Mouse (Mus musculus) liver, embryonic 16.5 days (tissue): Measurements from ENCODE around the gene Mfsd5. TPM values are rescaled to one million over a fixed set of nuclear protein-coding genes. Genes with fewer than 3 reads are reported as not detected.
A peak's percentile ranks its signal among the peaks of the same experiment; 100 is the strongest.

ENCODE experiments used
- ATAC-seq: fragments of 200-750 bp; cut with Nextera tagmentation; 2 replicates; pipeline ENCODE4 v1.8.0; 2017; ENCODE audit warnings: low read depth, mild to moderate bottlenecking, moderate number of reproducible peaks, moderate library complexity
- H3K27ac ChIP-seq: fragments of 300-500 bp; sonication (generic); 2 replicates; pipeline ENCODE4 v1.5.1; 2014; ENCODE audit warnings: mild to moderate bottlenecking, low read length
- H3K27me3 ChIP-seq: fragments of 300-500 bp; sonication (generic); 2 replicates; pipeline ENCODE4 v1.6.1; 2014; ENCODE audit warnings: low read depth, low read length, mixed read lengths; ENCODE audit not compliant: control insufficient read depth, insufficient read depth
- H3K36me3 ChIP-seq: fragments of 300-500 bp; sonication (generic); 2 replicates; pipeline ENCODE4 v1.6.1; 2014; ENCODE audit warnings: mild to moderate bottlenecking; ENCODE audit not compliant: control insufficient read depth, insufficient read depth
- H3K4me1 ChIP-seq: fragments of 300-500 bp; sonication (generic); 2 replicates; pipeline ENCODE4 v1.6.1; 2014; ENCODE audit warnings: low read depth, low read length, mixed read lengths; ENCODE audit not compliant: control insufficient read depth
- H3K4me2 ChIP-seq: fragments of 300-500 bp; sonication (generic); 2 replicates; pipeline ENCODE4 v1.6.1; 2014; ENCODE audit warnings: low read depth, low read length, mixed read lengths
- H3K4me3 ChIP-seq: fragments of 300-500 bp; sonication (generic); 2 replicates; pipeline ENCODE4 v1.5.1; 2014; ENCODE audit warnings: low read depth, mild to moderate bottlenecking, low read length
- H3K9ac ChIP-seq: fragments of 300-500 bp; sonication (generic); 2 replicates; pipeline ENCODE4 v1.6.1; 2014; ENCODE audit warnings: low read depth, low read length
- H3K9me3 ChIP-seq: fragments of 300-500 bp; sonication (generic); replicated peaks from 2 replicates; pipeline ENCODE4 v1.6.1; 2016; ENCODE audit warnings: low read length; ENCODE audit not compliant: control insufficient read depth
- WGBS: fragments of 180-500 bp; shearing (Covaris S2); extraction: QIAGEN DNeasy Blood & Tissue Kit; methylation state at CpG from one replicate; pipeline ENCODE4 v1.1.7; 2014; ENCODE audit not compliant: insufficient replicate concordance; 5-methylcytosine and 5-hydroxymethylcytosine counted together
- polyA plus RNA-seq: library from polyadenylated mRNA; unstranded; fragments of >200 nt; fragmentation: Nextera tagmentation; extraction: Ambion mirVana; gene quantifications from 2 replicates; pipeline ENCODE4 v1.2.1, GENCODE M21; 2015

Gene Mfsd5
- polyA plus RNA-seq, 1 experiment from 2014 or later, result 21.3 TPM

DNA sequence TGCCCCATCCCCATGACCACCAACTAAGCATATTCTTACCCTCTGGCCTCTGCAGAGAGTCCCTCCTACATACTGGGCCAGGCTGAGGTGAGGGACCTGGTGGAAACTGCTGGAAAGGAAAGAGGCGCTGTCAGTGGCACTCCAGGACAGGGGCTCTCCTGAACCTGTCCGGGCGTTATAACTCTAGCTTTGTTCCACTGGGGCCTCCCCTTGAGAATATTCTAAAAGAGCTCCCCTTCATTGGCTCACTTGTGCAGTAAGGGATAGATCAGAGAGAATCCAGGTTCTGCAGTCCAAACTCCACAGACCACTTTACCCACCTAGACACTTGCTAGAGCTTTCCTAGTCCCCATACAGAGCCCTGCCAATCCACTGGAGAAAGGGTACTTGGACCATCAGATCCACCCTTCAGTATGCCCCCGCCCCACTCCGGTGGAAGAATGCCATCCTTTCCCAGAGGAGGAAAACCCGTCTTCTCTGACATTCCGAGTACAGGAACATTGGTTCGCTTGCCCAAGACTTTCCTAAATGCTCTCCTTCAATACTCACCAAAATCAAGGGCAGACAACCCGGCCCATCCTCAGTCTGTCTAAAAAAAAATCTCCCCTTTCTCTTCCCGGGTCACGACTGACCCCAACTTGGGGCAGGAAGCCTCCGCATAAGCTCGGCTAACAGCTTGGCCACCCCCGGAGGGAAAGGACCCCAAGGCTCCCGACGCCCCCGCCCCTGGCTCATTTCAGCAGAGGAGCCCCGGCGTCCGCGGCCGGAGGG lies 22.6 kb upstream of the Mfsd5 start:
- H3K27me3 ChIP-seq, result peaks cover 71% of the 10 kb centered on the region

DNA sequence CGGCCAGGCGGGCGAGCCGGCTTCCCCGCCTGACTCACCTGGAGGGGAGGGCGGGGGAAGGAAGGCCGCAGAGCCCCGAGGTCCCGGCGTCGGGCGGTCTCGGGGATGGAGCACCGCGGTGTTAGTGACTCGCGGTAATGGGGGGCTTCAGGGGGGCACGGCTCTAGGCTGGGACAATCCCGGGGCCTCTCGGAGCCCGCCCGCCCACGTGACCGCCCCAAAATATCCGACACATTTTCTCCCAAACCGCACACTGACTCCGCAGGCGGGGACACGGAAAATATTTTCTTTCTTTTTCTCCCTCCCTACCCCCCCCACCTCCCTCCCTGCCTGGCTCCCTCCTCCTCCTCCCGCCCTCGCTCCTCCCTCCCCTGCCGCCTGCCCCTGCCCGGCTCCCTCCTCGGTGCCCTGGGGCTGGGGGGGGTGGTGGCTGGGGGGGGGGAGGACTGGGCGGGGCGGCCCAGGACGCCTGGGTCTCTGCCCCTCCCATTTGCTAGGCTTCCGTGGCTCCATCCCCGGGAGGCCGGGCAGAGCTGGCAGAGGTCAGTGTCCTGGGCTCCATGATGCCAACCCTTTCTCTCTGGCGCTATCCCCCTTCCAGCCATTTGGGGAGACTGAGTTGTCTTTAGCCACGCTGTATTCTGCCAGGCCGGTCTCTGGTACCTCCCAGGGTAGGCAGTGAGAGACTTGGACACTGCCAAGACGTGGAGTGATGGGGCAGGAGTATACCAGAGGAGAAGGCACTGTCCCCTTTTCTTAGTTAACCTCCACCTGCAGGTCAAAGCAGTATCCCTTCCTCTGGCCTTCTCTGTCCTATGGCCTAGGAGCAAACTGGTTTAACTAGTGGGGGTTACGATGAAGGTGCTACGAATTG lies 21.8 kb upstream of the Mfsd5 start, which contains the start of gene Rarg:
Rarg (minus strand) TSS at position 316 of the 874 bp plus-strand sequence.
- peak within 1 kb of the TSS; percentile 31; the same call in 1 of the 2 replicates for H3K9ac ChIP-seq
- peaks cover 68% of the 10 kb centered on the region for H3K27me3 ChIP-seq
- no peaks in the 10 kb centered on the region for H3K9me3 ChIP-seq
- WGBS, result 1% methylated on average over 41 of the region's 46 CpGs
- 0 out of 2 replicates have a peak, but pooled peaks have one; percentile 24 for ATAC-seq
- peak within 1 kb of the TSS; percentile 75 for H3K4me2 ChIP-seq
- H3K4me1 ChIP-seq, result peaks cover 8% of the 10 kb centered on the region
- no peaks in the 10 kb centered on the region for H3K36me3 ChIP-seq
- H3K4me3 ChIP-seq, result peak within 1 kb of the TSS; percentile 56
- H3K27ac ChIP-seq, result no peak within 1 kb of the TSS

More for the DNA sequence above, 22.6 kb upstream of the Mfsd5 start:
- H3K4me3 ChIP-seq, result peak overlapping the region; percentile 56
- peaks cover 8% of the 10 kb centered on the region for H3K4me1 ChIP-seq
- WGBS, result 11% methylated on average over 22 of the region's 22 CpGs
- no peaks in the 10 kb centered on the region for H3K36me3 ChIP-seq
- H3K9me3 ChIP-seq, result no peaks in the 10 kb centered on the region
- H3K4me2 ChIP-seq, result peak overlapping the region; percentile 75
- no peak overlapping the region for H3K27ac ChIP-seq
- peak overlapping the region; percentile 31; the same call in 1 of the 2 replicates for H3K9ac ChIP-seq
- no peak for ATAC-seq

DNA sequence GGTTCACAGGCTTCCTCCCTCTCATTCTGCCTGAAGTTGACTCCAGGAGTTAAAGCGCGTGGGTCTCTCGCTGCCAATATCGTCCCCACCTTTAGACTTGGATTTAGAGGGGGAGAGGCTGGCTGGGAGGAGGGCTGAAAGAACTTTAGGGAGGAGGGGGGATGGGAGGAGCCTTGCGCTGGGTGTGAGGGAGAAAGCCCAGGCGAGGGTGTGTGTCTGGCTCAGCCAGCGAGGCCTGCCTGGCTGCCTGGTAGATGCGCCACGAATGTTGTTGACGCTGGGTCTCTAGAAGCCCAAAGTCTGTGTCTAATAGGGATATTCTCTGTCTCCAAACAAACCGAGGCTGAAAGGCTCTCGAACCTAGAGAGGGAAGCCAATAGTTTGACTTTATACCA lies 21.2 kb upstream of the Mfsd5 start:
- H3K36me3 ChIP-seq, result no peaks in the 10 kb centered on the region
- no peaks in the 10 kb centered on the region for H3K9me3 ChIP-seq
- no peak overlapping the region for H3K9ac ChIP-seq
- no peak overlapping the region for H3K4me3 ChIP-seq
- H3K27me3 ChIP-seq, result peaks cover 64% of the 10 kb centered on the region
- peaks cover 8% of the 10 kb centered on the region for H3K4me1 ChIP-seq
- ATAC-seq, result no peak
- no peak overlapping the region for H3K27ac ChIP-seq
- H3K4me2 ChIP-seq, result no peak overlapping the region
- WGBS, result 17% methylated on average over 12 of the region's 12 CpGs

DNA sequence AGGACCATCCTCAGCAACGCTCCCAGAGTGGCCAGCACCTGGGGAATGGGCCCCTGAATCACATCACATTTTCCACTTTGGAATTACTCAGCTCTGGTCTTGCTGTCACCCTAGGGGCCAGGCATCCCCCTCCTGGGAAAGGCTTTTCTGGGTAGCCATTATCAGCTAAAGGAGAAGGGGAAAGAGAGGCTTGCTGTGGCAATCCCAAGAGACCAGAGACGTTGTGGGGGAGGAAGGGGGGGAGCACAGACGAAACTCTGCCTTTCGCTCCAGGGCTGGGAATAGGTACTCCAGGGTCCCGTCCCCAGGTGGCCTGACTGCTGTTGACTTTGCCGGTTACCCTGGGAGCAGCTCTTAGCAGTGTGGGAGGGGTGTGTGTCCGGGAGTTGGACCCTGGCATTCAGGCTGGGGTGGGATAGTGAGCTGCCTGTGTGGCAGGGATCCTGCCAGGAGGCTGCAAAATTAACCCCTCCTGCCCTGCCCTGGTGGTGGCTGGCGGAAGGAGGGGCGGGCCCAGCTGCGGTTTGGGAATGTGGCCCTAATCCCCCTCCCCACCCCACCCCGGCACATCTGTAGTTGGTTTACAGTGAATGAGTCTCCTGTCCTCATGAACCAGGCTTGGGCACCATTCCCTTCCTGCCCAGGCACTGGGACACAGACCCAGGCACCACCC lies 20.5 kb upstream of the Mfsd5 start:
- 25% methylated on average over 11 of the region's 11 CpGs for WGBS
- no peak for ATAC-seq
- Histone ChIP-seq H3K27me3 (peaks cover 60% of the 10 kb centered on the region), H3K4me3 (no peak overlapping the region), H3K4me2 (no peak overlapping the region), H3K36me3 (no peaks in the 10 kb centered on the region), H3K27ac (no peak overlapping the region), H3K9ac (no peak overlapping the region), H3K9me3 (no peaks in the 10 kb centered on the region), H3K4me1 (peaks cover 8% of the 10 kb centered on the region)

DNA sequence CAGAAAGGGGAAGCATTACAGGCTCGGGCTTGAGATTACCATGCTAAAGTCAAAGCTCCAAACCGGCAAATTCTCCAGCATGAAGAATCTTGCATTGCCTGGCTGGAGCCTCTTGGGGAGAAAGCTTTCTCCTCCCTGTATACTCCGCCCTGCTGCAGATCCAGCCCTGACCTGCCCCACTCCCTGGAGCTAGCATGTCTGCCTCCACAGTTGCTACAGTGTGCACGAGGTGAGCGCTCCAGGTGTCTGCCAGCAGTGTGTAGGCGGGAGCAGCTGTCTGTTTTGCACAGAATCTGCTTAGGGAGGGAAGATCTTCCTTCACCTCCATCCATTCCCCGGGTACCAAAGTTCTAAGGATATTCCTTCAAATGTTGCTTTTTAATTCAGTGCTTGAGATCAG lies 16.7 kb upstream of the Mfsd5 start:
- H3K4me2 ChIP-seq, result no peak overlapping the region
- no peak for ATAC-seq
- no peaks in the 10 kb centered on the region for H3K9me3 ChIP-seq
- H3K4me3 ChIP-seq, result no peak overlapping the region
- WGBS, result 46% methylated on average over 7 of the region's 7 CpGs
- no peak overlapping the region for H3K9ac ChIP-seq
- peaks cover 2% of the 10 kb centered on the region for H3K4me1 ChIP-seq
- H3K27me3 ChIP-seq, result peaks cover 25% of the 10 kb centered on the region
- H3K27ac ChIP-seq, result no peak overlapping the region
- H3K36me3 ChIP-seq, result no peaks in the 10 kb centered on the region

DNA sequence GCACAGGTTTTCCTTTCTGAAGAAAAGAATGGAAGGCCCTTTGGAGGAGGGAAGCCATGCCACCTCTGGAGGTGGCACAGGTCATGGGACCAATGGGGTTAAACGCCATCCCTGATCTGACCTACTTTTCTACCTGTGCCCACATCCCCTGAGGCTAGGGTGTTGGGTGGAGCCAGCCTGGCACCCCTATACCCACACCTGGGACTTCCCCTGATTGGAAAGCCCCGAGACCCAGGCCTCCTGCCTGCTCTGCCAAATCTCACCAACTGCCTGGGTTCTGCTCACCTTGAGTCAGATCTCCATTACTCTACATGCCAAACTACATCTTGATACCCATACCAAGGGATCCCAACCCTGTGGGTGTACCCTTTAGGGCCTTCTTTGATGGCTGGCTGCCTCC lies 16.2 kb upstream of the Mfsd5 start:
- no peaks in the 10 kb centered on the region for H3K4me1 ChIP-seq
- no peak overlapping the region for H3K27ac ChIP-seq
- H3K27me3 ChIP-seq, result peaks cover 20% of the 10 kb centered on the region
- H3K4me3 ChIP-seq, result no peak overlapping the region
- ATAC-seq, result no peak
- H3K4me2 ChIP-seq, result no peak overlapping the region
- H3K9ac ChIP-seq, result no peak overlapping the region
- H3K9me3 ChIP-seq, result no peaks in the 10 kb centered on the region
- no peaks in the 10 kb centered on the region for H3K36me3 ChIP-seq
- 38% methylated on average over 2 of the region's 2 CpGs for WGBS

DNA sequence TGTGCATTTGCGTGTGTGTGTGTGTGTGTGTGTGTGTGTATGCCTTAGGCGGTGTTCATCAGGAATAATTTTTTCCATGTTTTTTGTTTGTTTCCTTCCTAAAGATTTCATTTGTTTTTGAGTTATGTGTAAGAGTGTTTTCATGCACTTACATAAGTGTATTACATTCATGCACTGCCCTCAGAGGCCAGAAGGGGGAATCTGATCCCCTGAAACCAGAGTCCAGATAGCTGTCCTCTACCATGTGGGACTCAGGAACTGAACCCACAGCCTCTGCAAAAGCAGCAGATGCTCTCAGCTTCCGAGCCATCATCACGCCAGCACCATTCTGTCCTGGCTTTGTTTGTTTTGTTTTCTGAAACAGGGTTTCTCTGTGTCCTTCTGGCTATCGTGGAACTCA lies 13.7 kb upstream of the Mfsd5 start:
- H3K4me2 ChIP-seq, result no peak overlapping the region
- H3K27ac ChIP-seq, result no peak overlapping the region
- ATAC-seq, result no peak
- H3K4me3 ChIP-seq, result no peak overlapping the region
- H3K36me3 ChIP-seq, result no peaks in the 10 kb centered on the region
- peaks cover 10% of the 10 kb centered on the region for H3K27me3 ChIP-seq
- 72% methylated on average over 5 of the region's 5 CpGs for WGBS
- no peaks in the 10 kb centered on the region for H3K4me1 ChIP-seq
- no peaks in the 10 kb centered on the region for H3K9me3 ChIP-seq
- H3K9ac ChIP-seq, result no peak overlapping the region

DNA sequence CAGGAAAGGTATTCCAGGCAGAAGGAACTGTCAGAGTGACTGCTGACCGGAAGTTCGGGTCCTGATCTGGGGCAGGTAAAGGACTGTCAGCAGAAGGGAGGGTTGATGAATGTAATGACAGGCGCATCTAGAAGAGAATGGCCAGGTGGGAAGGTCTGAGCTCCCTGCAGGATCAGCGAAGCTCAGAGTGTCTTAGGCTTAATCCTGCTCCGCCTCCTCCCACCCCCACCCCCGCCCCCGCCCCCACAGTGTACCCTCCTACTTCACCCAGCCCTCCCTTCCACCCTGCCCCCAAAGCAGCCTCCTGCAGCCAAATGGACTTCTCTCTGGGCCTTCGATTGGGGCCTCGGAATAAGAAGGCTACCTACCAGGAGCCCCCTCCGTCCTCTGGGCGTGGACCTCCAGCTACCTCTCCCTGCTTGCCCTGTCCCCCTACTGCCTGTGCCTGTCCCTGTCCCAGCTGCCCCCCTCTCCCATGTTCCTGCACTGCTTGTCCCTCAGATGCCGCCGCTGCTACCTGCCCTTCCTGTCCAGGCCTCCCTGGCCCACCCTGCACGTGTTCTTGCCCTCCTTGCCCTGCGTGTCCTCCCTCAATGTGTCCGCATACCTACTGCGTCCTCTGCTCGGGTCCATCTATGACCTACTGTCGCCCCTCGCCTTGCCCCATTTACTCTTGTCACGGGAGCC lies 8.8 kb upstream of the Mfsd5 start, which contains the start of gene Gm9918:
Gm9918 (plus strand) TSS at position 290 of the 687 bp plus-strand sequence.
- ATAC-seq, result no peak
- H3K4me2 ChIP-seq, result 0 out of 2 replicates have a peak within 1 kb of the TSS, but pooled peaks have one; percentile 2
- no peaks in the 10 kb centered on the region for H3K4me1 ChIP-seq
- H3K9me3 ChIP-seq, result no peaks in the 10 kb centered on the region
- no peak within 1 kb of the TSS for H3K27ac ChIP-seq
- no peaks in the 10 kb centered on the region for H3K36me3 ChIP-seq
- H3K9ac ChIP-seq, result no peak within 1 kb of the TSS
- WGBS, result 27% methylated on average over 21 of the region's 21 CpGs
- H3K27me3 ChIP-seq, result peaks cover 22% of the 10 kb centered on the region
- no peak within 1 kb of the TSS for H3K4me3 ChIP-seq
